Mouse (Mus musculus) gastrocnemius, adult 8-10 months (tissue): ENCODE measurements around the gene Galr3. TPM values are rescaled to one million over a fixed set of nuclear protein-coding genes. Genes with fewer than 3 reads are reported as not detected.

Experiments
- microRNA-seq: library from miRNA; unstranded; fragments of <30 nt; microRNA quantifications from one replicate; pipeline ENCODE4 v1.2.0, GENCODE M21; 2022
- total RNA-seq, 4 experiments: library from RNA; stranded (reverse); gene quantifications; 2 replicates each; pipeline ENCODE4 v1.2.4; 2022

Galr3 gene
- total RNA-seq, 4 experiments from 2014 or later, result not detected

Small RNAs within 50 kb of the gene (microRNA-seq; reads per million reads assigned to microRNA genes)
- gene Mir6956, result 3.3 reads per million

Other genes starting within 250 kb of the Galr3 start
- gene Card10, start 238.8 kb upstream of the Galr3 start, total RNA-seq, result 1 to 10 TPM; 3.4 to 6.0 (median 4.4) TPM
- gene Cdc42ep1, start 199.3 kb upstream of the Galr3 start, total RNA-seq, result 1 to 10 TPM; 4.1 to 7.3 (median 6.2) TPM
- gene Lgals2, start 186.4 kb upstream of the Galr3 start, total RNA-seq, result not detected
- gene Gga1, start 164.7 kb upstream of the Galr3 start, total RNA-seq, result 10 to 100 TPM; 41.8 to 44.9 (median 43.5) TPM
- not detected for gene Gm49510, start 142.2 kb upstream of the Galr3 start, total RNA-seq
- 1 to 10 TPM in 2 of 4 experiments, under 1 TPM in 2; 0.80 to 1.7 (median 1.2) TPM for gene Sh3bp1, start 142.1 kb upstream of the Galr3 start, total RNA-seq
- 1 to 10 TPM; 1.7 to 2.7 (median 2.1) TPM for gene Pdxp, start 128.0 kb upstream of the Galr3 start, total RNA-seq
- gene Lgals1, start 115.2 kb upstream of the Galr3 start, total RNA-seq, result 100 to 1,000 TPM; 214 to 406 (median 281) TPM
- 10 to 100 TPM; 24.0 to 31.2 (median 28.1) TPM for gene Nol12, start 107.0 kb upstream of the Galr3 start, total RNA-seq
- gene Triobp, start 94.2 kb upstream of the Galr3 start, total RNA-seq, result 10 to 100 TPM; 38.3 to 69.6 (median 41.9) TPM
- gene H1f0, start 13.4 kb upstream of the Galr3 start, total RNA-seq, result 100 to 1,000 TPM in 1 of 4 experiments, 10 to 100 TPM in 3; 84.7 to 103 (median 92.1) TPM
- 1 to 10 TPM; 3.1 to 5.8 (median 3.5) TPM for gene Ankrd54, start 21.0 kb downstream of the Galr3 start, total RNA-seq
- 10 to 100 TPM; 57.8 to 60.8 (median 60.6) TPM for gene Eif3l, start 33.3 kb downstream of the Galr3 start, total RNA-seq
- 10 to 100 TPM in 3 of 4 experiments, 1 to 10 TPM in 1; 9.8 to 12.6 (median 11.2) TPM for gene Micall1, start 67.0 kb downstream of the Galr3 start, total RNA-seq
- 10 to 100 TPM; 57.8 to 75.3 (median 70.3) TPM for gene Polr2f, start 99.1 kb downstream of the Galr3 start, total RNA-seq
- gene 1700088E04Rik, start 99.4 kb downstream of the Galr3 start, total RNA-seq, result 1 to 10 TPM in 1 of 4 experiments, under 1 TPM in 3; 0.36 to 1.5 (median 0.80) TPM
- gene Sox10, start 123.4 kb downstream of the Galr3 start, total RNA-seq, result under 1 TPM; 0.19 to 0.72 (median 0.64) TPM
- 10 to 100 TPM; 30.0 to 34.8 (median 32.4) TPM for gene Pick1, start 187.3 kb downstream of the Galr3 start, total RNA-seq
- under 1 TPM; 0.24 to 0.72 (median 0.36) TPM for gene Gm49486, start 187.5 kb downstream of the Galr3 start, total RNA-seq
- gene Slc16a8, start 212.9 kb downstream of the Galr3 start, total RNA-seq, result under 1 TPM; 0.15 to 0.85 (median 0.16) TPM
- gene Baiap2l2, start 243.7 kb downstream of the Galr3 start, total RNA-seq, result 1 to 10 TPM; 2.6 to 6.1 (median 3.5) TPM